Mouse (Mus musculus): ENCODE data around the gene Gpi1. TPM values are rescaled to one million over a fixed set of nuclear protein-coding genes. Genes with fewer than 3 reads are reported as not detected.

Gpi1 gene
- total and polyA plus RNA-seq, 3 experiments: 278 to 693 (median 332) TPM

DNA sequence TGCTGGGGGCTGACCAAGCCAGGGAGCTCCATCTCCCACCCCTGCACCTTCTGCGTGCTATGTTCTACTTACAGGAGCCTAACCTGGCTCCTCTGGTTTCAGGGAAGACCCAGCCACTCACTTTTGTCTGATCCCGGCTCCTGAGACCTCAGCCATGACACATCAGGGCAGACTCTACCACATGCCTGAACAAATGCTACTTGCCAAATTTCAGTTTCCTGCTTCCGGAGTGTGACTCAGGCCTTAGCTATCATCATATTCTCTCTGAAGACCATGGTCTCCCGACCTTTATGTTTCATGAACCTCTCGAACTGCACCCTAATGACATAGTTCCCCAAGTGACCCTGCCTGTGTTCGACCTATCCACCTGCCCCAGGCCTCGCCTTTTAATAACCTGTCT is 16.9 kb downstream of the Gpi1 start:
- dilution Hi-C loops (cut with MboI; ENCODE audit: extremely low pct_ligation_motif_present, extremely low pct_unique_long_range_greater_than_20kb, low sequenced_read_pairs) (no loop called here), in situ Hi-C loops (cut with MboI; ENCODE audit: low pct_ligation_motif_present, low pct_unique_long_range_greater_than_20kb, low sequenced_read_pairs) (no loop called here)
- Histone ChIP-seq H3K4me3 (replicated peaks in 1 of 3; ENCODE audit: low read depth in 2 of 3, low read length in 2 of 3, poor library complexity in 1 of 3) (no peak overlapping the region), H3K9me3 (replicated peaks; ENCODE audit: low read length) (no peaks in the 10 kb centered on the region), H3K4me1 (ENCODE audit: control insufficient read depth in 1 of 2, insufficient read depth in 2 of 2) (peaks cover 2 to 12% of the 10 kb centered on the region in 2 experiments; a peak in 2 of 4 replicates), H3K36me3 (replicated peaks in 1 of 2; ENCODE audit: control insufficient read depth in 1 of 2, insufficient read depth in 1 of 2, low read length in 1 of 2) (peaks cover 88 to 100% of the 10 kb centered on the region in 2 experiments), H3K27me3 (replicated peaks) (no peaks in the 10 kb centered on the region), H3K27ac (ENCODE audit: insufficient read depth, low read depth) (no peak overlapping the region), H3K79me2 (replicated peaks; ENCODE audit: control insufficient read depth, extremely low read depth, insufficient read depth, poor library complexity, severe bottlenecking) (no peaks in the 10 kb centered on the region), H3K9ac (ENCODE audit: insufficient read depth, low read depth) (no peak overlapping the region), H3K4me2 (ENCODE audit: insufficient read depth, low read depth, poor library complexity, severe bottlenecking) (no peak overlapping the region)
- TF ChIP-seq TBP (conservative IDR thresholded peaks at IDR 0.05; ENCODE audit: low read depth, low read length) (no peak), RAD21 (IDR thresholded peaks at IDR 0.05; ENCODE audit: low read depth, low read length) (no peak), MEF2A (IDR thresholded peaks at IDR 0.05; ENCODE audit: borderline replicate concordance, low read depth, low read length) (no peak), NRF1 (IDR thresholded peaks at IDR 0.05; ENCODE audit: low read depth, low read length) (no peak), KAT2A (IDR thresholded peaks at IDR 0.05; ENCODE audit: insufficient replicate concordance, low read length) (no peak), JUND (conservative IDR thresholded peaks at IDR 0.05; ENCODE audit: low read depth, low read length) (no peak), UBTF (IDR thresholded peaks at IDR 0.05; ENCODE audit: low read depth, low read length) (no peak), MYC (IDR thresholded peaks at IDR 0.05; ENCODE audit: low read depth, low read length) (no peak), MAZ (IDR thresholded peaks at IDR 0.05; ENCODE audit: low read depth, low read length) (no peak)
- no peak for DNase-seq (ENCODE audit: extremely low read depth)

DNA sequence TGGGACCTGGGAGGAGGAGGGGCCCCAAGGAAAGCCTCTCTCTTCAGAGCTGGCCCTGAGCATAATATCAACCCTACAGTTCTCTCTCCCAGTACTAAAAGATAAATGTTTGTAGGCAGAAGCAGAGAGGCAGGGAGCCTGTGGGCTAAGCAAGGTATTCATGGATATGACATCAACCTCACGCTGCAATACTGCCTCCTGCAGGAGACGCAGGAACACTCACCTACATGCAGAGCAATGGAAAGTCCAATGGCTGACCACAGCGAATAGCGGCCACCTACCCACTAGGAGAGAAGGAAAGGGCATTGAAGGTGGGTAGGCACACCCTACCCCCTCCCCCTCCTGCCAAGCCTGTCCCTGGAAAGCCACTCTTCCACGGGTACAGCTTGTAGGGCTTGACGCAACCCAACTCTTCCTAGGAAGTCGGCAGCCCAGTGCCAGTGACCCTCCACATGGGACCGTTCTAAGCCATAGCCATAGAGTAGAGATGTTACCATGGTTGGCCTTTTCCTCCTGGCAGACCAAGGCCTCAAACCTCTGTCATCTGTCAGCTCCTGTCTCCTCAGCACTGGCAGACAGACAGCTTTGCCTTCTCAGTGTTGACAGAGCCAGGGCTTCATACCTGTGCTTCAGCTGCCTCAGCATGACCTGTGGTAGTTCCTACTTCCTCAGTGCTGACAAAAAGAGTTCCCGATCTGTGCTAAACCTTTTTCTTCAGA is 21.9 kb downstream of the Gpi1 start:
- DNase-seq (ENCODE audit: extremely low read depth): peak; percentile 24
- Histone ChIP-seq H3K27ac (ENCODE audit: insufficient read depth, low read depth) (no peak overlapping the region), H3K4me1 (ENCODE audit: control insufficient read depth in 1 of 2, insufficient read depth in 2 of 2) (peaks cover 2 to 12% of the 10 kb centered on the region in 2 experiments; a peak in 2 of 4 replicates), H3K9me3 (replicated peaks; ENCODE audit: low read length) (no peaks in the 10 kb centered on the region), H3K27me3 (replicated peaks) (no peaks in the 10 kb centered on the region), H3K36me3 (replicated peaks in 1 of 2; ENCODE audit: control insufficient read depth in 1 of 2, insufficient read depth in 1 of 2, low read length in 1 of 2) (peaks cover 91 to 100% of the 10 kb centered on the region in 2 experiments), H3K9ac (ENCODE audit: insufficient read depth, low read depth) (no peak overlapping the region), H3K4me3 (replicated peaks in 1 of 3; ENCODE audit: low read depth in 2 of 3, low read length in 2 of 3, poor library complexity in 1 of 3) (no peak overlapping the region), H3K79me2 (replicated peaks; ENCODE audit: control insufficient read depth, extremely low read depth, insufficient read depth, poor library complexity, severe bottlenecking) (no peaks in the 10 kb centered on the region), H3K4me2 (ENCODE audit: insufficient read depth, low read depth, poor library complexity, severe bottlenecking) (no peak overlapping the region)
- TF ChIP-seq E2F4 (IDR thresholded peaks at IDR 0.05; ENCODE audit: insufficient replicate concordance, low read depth, low read length) (no peak), ZC3H11A (IDR thresholded peaks at IDR 0.05; ENCODE audit: low read depth, low read length) (no peak), POLR2A (IDR thresholded peaks at IDR 0.05; ENCODE audit: low read depth, low read length) (0 out of 2 replicates have a peak, but pooled peaks have one; percentile 7), USF2 (conservative IDR thresholded peaks at IDR 0.05; ENCODE audit: low read depth, low read length) (no peak), HCFC1 (IDR thresholded peaks at IDR 0.05; ENCODE audit: low read depth, low read length) (no peak), UBTF (IDR thresholded peaks at IDR 0.05; ENCODE audit: low read depth, low read length) (no peak), NELFE (IDR thresholded peaks at IDR 0.05; ENCODE audit: low read depth, low read length) (no peak), CTCF (conservative IDR thresholded peaks at IDR 0.05 in 1 of 2, IDR thresholded peaks at IDR 0.05 in 1 of 2; ENCODE audit: low read depth in 2 of 2, low read length in 2 of 2) (peak; percentile 15 to 32; a peak in 2 of 4 replicates), MEF2A (IDR thresholded peaks at IDR 0.05; ENCODE audit: borderline replicate concordance, low read depth, low read length) (no peak), JUND (conservative IDR thresholded peaks at IDR 0.05; ENCODE audit: low read depth, low read length) (no peak)
- dilution Hi-C loops (cut with MboI; ENCODE audit: extremely low pct_ligation_motif_present, extremely low pct_unique_long_range_greater_than_20kb, low sequenced_read_pairs): no loop called here
- in situ Hi-C loops (cut with MboI; ENCODE audit: low pct_ligation_motif_present, low pct_unique_long_range_greater_than_20kb, low sequenced_read_pairs): no loop called here
